Mouse (Mus musculus) heart, embryonic 12.5 days (tissue): Measurements from ENCODE around the gene Prkg1. TPM values are rescaled to one million over a fixed set of nuclear protein-coding genes. Genes with fewer than 3 reads are reported as not detected.

Experiments used
- ATAC-seq: fragments of 200-750 bp; cut with Nextera tagmentation; 2 replicates; pipeline ENCODE4 v1.8.0; 2017; ENCODE audit warnings: moderate TSS enrichment, moderate library complexity; ENCODE audit not compliant: insufficient number of reproducible peaks, low FRiP score
- H3K27ac ChIP-seq: fragments of 300-500 bp; sonication (generic); 2 replicates; pipeline ENCODE4 v1.5.1; 2016; ENCODE audit warnings: mild to moderate bottlenecking, moderate library complexity; ENCODE audit not compliant: poor library complexity, severe bottlenecking
- H3K27me3 ChIP-seq: fragments of 300-500 bp; sonication (generic); replicated peaks from 2 replicates; pipeline ENCODE4 v1.6.1; 2016; ENCODE audit warnings: mild to moderate bottlenecking, moderate library complexity
- H3K36me3 ChIP-seq: fragments of 300-500 bp; sonication (generic); 2 replicates; pipeline ENCODE4 v1.6.1; 2016; ENCODE audit warnings: mild to moderate bottlenecking, moderate library complexity
- H3K4me1 ChIP-seq: fragments of 300-500 bp; sonication (generic); replicated peaks from 2 replicates; pipeline ENCODE4 v1.6.1; 2016; ENCODE audit warnings: mild to moderate bottlenecking
- H3K4me2 ChIP-seq: fragments of 300-500 bp; sonication (generic); 2 replicates; pipeline ENCODE4 v1.6.1; 2016; ENCODE audit warnings: mild to moderate bottlenecking, moderate library complexity
- H3K4me3 ChIP-seq: fragments of 300-500 bp; sonication (generic); 2 replicates; pipeline ENCODE4 v1.5.1; 2016; ENCODE audit warnings: mild to moderate bottlenecking
- H3K9ac ChIP-seq: fragments of 300-500 bp; sonication (generic); 2 replicates; pipeline ENCODE4 v1.6.1; 2016; ENCODE audit warnings: mild to moderate bottlenecking, moderate library complexity
- H3K9me3 ChIP-seq: fragments of 300-500 bp; sonication (generic); replicated peaks from 2 replicates; pipeline ENCODE4 v1.6.1; 2016; ENCODE audit warnings: mild to moderate bottlenecking, moderate library complexity
- WGBS: fragments of 180-500 bp; shearing (Covaris S2); methylation state at CpG from one replicate; pipeline ENCODE4 v1.1.7; 2016; 5-methylcytosine and 5-hydroxymethylcytosine counted together
- polyA plus RNA-seq: library from polyadenylated mRNA; unstranded; fragments of >200 nt; fragmentation: Nextera tagmentation; extraction: Ambion mirVana; gene quantifications from 2 replicates; pipeline ENCODE4 v1.2.1, GENCODE M21; 2016

Gene Prkg1
- 10.7 and 11.5 TPM in 2 replicates for polyA plus RNA-seq

DNA sequence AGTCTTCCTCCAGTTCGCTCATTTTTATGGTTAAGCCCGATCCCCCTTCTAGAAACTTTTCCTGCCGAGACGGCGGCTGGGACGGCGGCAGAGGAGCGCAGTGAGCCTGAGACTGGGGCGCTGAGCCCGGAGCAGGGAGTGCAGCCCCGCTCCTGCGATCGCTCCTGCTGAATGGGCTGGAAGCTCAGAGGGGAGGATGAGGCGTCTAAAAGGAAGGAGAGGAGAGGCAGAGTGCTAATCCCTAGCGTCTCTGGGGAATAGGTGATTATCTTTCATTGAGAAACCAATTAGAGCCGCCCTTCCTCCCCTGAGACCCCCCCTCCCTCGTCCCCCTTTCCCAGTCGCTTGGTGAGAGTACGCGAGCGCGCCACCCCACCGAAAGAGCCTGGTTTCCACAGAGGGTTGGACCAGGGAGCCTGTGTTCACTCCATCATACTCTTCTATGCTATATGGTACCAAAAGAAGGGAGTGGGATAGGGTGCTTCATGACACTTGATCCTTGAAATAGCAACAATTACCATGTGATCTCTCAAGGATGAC, at the start of gene Prkg1:
Gene Prkg1, minus strand, starts transcription at position 233 of the 540 bp plus-strand sequence.
- Histone ChIP-seq H3K27ac (peak within 1 kb of the TSS; percentile 95), H3K4me3 (peak within 1 kb of the TSS; percentile 78), H3K36me3 (no peaks in the 10 kb centered on the region), H3K4me2 (peak within 1 kb of the TSS; percentile 82), H3K4me1 (peaks cover 14% of the 10 kb centered on the region), H3K27me3 (no peaks in the 10 kb centered on the region), H3K9ac (peak within 1 kb of the TSS; percentile 83), H3K9me3 (no peaks in the 10 kb centered on the region)
- ATAC-seq: peak; percentile 79
- 0% methylated on average over 18 of the region's 23 CpGs for WGBS

DNA sequence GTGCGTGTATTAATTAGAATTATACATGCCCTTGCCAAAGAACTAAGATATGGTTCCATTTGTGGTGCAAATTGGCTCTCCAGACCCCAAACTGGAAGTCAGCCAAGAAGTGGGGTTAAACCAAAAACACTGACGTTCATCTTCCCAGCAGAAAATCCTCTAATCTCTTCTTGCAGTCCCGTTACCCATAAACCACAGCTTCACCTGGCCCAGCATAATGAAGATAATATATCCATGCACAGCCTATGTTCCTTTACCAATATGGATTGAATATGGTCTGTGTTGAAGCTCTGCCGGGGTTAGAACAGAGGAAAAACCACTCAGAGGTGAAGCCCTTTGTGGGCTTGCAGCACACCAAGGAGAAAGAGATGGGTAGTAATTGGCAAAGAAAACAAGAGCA, 48.3 kb upstream of the Prkg1 start:
- Histone ChIP-seq H3K9ac (no peak overlapping the region), H3K27ac (no peak overlapping the region), H3K36me3 (no peaks in the 10 kb centered on the region), H3K27me3 (no peaks in the 10 kb centered on the region), H3K4me1 (no peaks in the 10 kb centered on the region), H3K9me3 (no peaks in the 10 kb centered on the region), H3K4me2 (no peak overlapping the region), H3K4me3 (no peak overlapping the region)
- ATAC-seq: no peak
- 65% methylated on average over 4 of the region's 4 CpGs for WGBS

DNA sequence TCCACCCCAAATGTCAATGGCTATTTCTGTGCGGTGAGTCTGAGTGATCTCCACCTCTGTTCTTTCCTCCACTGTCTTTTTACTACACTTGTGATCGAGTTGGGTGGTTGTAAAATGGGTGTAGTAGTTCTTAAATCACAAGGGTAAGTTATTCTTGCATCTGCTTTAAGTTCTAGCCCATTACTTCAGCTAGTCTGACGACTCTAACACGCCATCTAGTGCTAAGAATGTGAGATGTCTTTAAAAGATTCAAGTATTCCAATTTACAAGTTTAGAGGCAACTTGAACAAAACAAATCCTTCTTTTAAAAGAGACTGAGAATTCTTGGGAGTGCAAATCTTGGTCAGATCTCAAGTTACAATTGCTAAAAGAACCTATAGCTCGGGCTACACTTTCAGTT, 46.5 kb upstream of the Prkg1 start:
- no peak overlapping the region for H3K27ac ChIP-seq
- no peak overlapping the region for H3K4me2 ChIP-seq
- no peaks in the 10 kb centered on the region for H3K27me3 ChIP-seq
- no peak for ATAC-seq
- no peak overlapping the region for H3K9ac ChIP-seq
- no peaks in the 10 kb centered on the region for H3K9me3 ChIP-seq
- H3K4me3 ChIP-seq: no peak overlapping the region
- WGBS: 27% methylated on average over 5 of the region's 5 CpGs
- no peaks in the 10 kb centered on the region for H3K36me3 ChIP-seq
- H3K4me1 ChIP-seq: no peaks in the 10 kb centered on the region

DNA sequence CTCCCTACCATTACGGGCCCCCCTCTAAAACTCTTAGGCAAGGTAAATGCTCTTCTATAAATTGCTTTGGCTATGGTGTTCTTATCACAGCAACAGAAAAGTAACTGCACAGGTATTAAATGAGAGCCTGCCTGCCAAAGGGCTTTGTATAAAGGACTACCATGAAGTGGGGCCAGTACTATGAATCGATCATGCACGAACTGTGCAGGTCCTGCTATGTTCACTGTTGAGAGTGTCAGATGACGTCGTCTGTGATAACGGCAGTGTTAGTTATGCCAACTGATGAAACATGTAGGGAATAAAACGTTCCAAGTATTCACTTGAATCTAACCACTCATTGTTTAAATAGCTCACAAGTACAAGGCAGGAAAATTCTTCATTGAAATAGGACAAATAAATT, 40.6 kb upstream of the Prkg1 start:
- WGBS: 39% methylated on average over 7 of the region's 7 CpGs
- ATAC-seq: no peak
- H3K4me2 ChIP-seq: no peak overlapping the region
- H3K9me3 ChIP-seq: 0 out of 2 replicates have a peak, but pooled peaks cover 3% of the 10 kb centered on the region
- no peak overlapping the region for H3K9ac ChIP-seq
- peaks cover 5% of the 10 kb centered on the region; the same call in 1 of the 2 replicates for H3K4me1 ChIP-seq
- no peaks in the 10 kb centered on the region for H3K27me3 ChIP-seq
- H3K4me3 ChIP-seq: no peak overlapping the region
- no peaks in the 10 kb centered on the region for H3K36me3 ChIP-seq
- no peak overlapping the region for H3K27ac ChIP-seq

DNA sequence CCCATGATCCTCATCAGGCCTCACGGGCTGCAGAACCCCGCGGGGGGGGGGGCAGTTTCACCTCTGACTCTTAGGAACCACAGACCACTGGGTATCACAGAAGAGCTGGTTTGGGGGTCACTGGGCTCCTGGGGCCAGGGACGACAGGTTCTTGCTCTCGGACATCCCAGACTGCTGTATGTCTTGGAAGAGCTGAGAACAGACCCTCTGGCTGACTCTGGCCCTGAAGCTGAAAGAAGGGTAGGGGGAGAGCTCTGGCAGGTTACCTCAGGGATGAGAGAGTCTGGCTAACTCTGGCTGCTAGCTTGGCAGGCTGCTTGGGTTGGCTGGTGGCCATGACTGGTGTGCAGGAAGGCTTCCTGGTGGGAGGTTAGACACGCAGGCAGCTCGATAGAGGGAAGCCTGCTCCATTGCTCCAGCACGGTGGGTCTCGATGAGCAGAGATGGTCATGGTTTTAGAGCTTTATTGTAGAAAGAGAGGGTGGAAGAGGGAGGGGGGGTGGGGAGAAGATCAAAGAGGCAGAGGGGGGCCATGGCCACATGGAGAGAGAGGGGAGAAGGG, 30.7 kb upstream of the Prkg1 start:
- no peak overlapping the region for H3K27ac ChIP-seq
- no peak overlapping the region for H3K4me3 ChIP-seq
- H3K4me1 ChIP-seq: 0 out of 2 replicates have a peak, but pooled peaks cover 4% of the 10 kb centered on the region
- H3K4me2 ChIP-seq: no peak overlapping the region
- H3K9me3 ChIP-seq: no peaks in the 10 kb centered on the region
- H3K9ac ChIP-seq: no peak overlapping the region
- H3K36me3 ChIP-seq: no peaks in the 10 kb centered on the region
- WGBS: 59% methylated on average over 9 of the region's 9 CpGs
- H3K27me3 ChIP-seq: no peaks in the 10 kb centered on the region
- ATAC-seq: 0 out of 2 replicates have a peak, but pooled peaks have one; percentile 18

DNA sequence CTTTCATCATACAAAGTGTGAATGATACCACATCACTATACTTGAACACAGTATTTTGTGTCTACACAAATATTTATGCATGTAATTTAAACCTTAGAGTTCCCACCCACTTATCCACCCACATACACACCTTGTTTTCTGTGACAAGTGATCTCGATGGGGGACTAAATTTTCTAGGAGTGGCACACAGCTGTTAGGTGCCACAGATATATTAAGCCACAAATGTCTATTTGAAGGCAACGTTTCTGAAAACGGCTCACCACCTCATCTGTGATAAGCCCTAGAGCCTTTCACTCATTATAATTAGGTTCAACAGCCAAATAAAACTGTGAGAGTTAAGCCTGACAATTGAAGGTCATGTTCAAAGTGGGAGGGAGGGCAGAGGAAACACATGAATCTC, 26.9 kb upstream of the Prkg1 start:
- 28% methylated on average over 3 of the region's 3 CpGs for WGBS
- Histone ChIP-seq H3K9me3 (no peaks in the 10 kb centered on the region), H3K27ac (no peak overlapping the region), H3K27me3 (no peaks in the 10 kb centered on the region), H3K36me3 (no peaks in the 10 kb centered on the region), H3K4me1 (0 out of 2 replicates have a peak, but pooled peaks cover 6% of the 10 kb centered on the region), H3K4me2 (no peak overlapping the region), H3K4me3 (no peak overlapping the region), H3K9ac (no peak overlapping the region)
- no peak for ATAC-seq

DNA sequence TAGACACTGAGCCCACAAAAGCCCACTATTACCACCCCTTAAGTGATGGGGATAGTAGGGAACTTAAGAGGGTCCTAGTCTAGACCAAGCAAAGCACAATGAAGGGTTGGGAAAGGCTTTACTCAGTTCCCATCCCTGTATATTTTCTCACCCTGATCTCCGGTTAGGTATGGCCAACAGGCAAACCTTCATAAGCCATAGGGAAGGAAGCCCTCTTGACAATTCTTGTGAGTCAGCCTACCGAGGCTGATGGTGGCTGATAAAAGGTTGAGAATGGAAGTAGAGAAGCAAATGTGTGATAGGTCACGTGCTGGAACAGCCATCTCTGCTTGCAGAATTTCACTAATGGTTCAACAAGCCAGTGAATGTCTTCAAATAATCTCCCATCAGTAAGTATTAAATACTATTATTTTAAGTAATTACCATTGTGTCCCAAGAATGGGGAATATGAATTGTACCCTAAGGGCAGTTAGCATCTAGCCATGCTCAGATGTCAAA, 16.7 kb upstream of the Prkg1 start:
- Histone ChIP-seq H3K27me3 (no peaks in the 10 kb centered on the region), H3K4me1 (peaks cover 9% of the 10 kb centered on the region), H3K9ac (no peak overlapping the region)

DNA sequence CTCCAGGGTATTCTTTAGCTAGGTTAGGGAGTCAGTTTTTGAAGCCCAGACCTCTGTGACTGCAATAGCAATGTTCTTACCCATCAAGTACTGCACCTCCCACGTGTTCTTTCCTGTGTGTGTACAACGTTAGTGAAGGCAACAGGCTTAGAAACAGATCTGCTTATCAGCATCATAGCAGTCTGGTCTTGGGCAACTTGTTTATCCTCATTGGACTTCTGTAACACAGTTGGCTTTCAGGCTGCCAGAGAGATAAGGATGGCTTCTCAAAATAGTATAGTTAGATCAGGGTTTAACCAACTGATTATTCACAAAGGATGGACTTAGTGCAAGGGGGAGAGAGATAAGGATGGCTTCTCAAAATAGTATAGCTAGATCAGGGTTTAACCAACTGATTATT, 16.2 kb upstream of the Prkg1 start:
- Histone ChIP-seq H3K9ac (no peak overlapping the region), H3K4me2 (no peak overlapping the region), H3K27ac (0 out of 2 replicates have a peak overlapping the region, but pooled peaks have one; percentile 12), H3K4me3 (no peak overlapping the region), H3K27me3 (no peaks in the 10 kb centered on the region), H3K4me1 (peaks cover 8% of the 10 kb centered on the region), H3K9me3 (no peaks in the 10 kb centered on the region), H3K36me3 (no peaks in the 10 kb centered on the region)
- no peak; the same call in 1 of the 2 replicates for ATAC-seq
- WGBS: 3% methylated on average over 2 of the region's 2 CpGs

More for the DNA sequence above, 16.7 kb upstream of the Prkg1 start:
- no peak overlapping the region for H3K4me2 ChIP-seq
- WGBS: 76% methylated on average over 3 of the region's 3 CpGs
- ATAC-seq: no peak
- H3K9me3 ChIP-seq: no peaks in the 10 kb centered on the region
- no peaks in the 10 kb centered on the region for H3K36me3 ChIP-seq
- 0 out of 2 replicates have a peak overlapping the region, but pooled peaks have one; percentile 12 for H3K27ac ChIP-seq
- H3K4me3 ChIP-seq: no peak overlapping the region

DNA sequence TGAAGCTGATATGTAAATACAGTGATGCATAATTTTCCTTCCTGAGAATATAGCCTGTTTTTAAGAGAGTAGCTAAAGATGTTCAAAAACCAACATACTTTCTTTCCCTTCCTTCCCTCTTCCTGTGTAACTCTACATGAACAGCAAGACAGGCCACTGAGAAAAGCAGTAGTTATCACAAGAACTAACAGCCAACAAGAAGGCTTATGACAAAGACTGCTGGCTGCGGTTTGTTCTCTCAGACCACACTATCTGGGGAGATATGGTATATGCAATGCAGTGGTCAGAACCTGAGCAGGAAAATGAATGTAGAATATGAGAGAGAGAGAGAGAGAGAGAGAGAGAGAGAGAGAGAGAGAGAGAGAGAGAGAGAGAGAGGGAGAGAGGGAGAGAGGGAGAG, 15.4 kb upstream of the Prkg1 start:
- no peak for ATAC-seq
- peaks cover 8% of the 10 kb centered on the region for H3K4me1 ChIP-seq
- 67% methylated on average over 1 of the region's 1 CpGs for WGBS

DNA sequence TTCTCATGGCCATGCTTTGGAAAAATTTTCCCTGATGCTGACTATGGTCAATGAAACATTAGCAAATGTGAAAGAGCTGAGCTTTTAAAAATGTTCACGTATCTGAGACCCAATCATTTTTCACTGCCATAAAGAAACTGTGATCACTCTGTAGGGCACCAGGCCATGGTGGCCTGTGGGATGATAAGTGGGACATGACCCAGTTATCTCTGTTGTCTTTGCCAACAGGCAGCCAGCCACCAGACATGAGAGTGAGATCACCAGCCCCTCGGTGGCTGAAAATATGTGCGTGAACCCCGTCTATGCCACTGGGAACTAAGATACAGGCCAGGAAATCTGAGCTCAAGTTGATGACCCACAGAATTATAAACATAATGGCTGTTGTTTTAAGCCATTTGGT, 14.2 kb upstream of the Prkg1 start:
- no peaks in the 10 kb centered on the region for H3K9me3 ChIP-seq
- no peaks in the 10 kb centered on the region for H3K27me3 ChIP-seq
- H3K9ac ChIP-seq: no peak overlapping the region
- ATAC-seq: no peak
- H3K36me3 ChIP-seq: no peaks in the 10 kb centered on the region
- no peak overlapping the region for H3K4me3 ChIP-seq
- 32% methylated on average over 4 of the region's 4 CpGs for WGBS
- H3K27ac ChIP-seq: no peak overlapping the region
- peaks cover 8% of the 10 kb centered on the region for H3K4me1 ChIP-seq
- H3K4me2 ChIP-seq: no peak overlapping the region

More for the DNA sequence above, 15.4 kb upstream of the Prkg1 start:
- H3K27me3 ChIP-seq: no peaks in the 10 kb centered on the region
- H3K9me3 ChIP-seq: no peaks in the 10 kb centered on the region
- no peaks in the 10 kb centered on the region for H3K36me3 ChIP-seq
- H3K4me2 ChIP-seq: no peak overlapping the region
- no peak overlapping the region for H3K9ac ChIP-seq
- no peak overlapping the region for H3K27ac ChIP-seq
- H3K4me3 ChIP-seq: no peak overlapping the region

DNA sequence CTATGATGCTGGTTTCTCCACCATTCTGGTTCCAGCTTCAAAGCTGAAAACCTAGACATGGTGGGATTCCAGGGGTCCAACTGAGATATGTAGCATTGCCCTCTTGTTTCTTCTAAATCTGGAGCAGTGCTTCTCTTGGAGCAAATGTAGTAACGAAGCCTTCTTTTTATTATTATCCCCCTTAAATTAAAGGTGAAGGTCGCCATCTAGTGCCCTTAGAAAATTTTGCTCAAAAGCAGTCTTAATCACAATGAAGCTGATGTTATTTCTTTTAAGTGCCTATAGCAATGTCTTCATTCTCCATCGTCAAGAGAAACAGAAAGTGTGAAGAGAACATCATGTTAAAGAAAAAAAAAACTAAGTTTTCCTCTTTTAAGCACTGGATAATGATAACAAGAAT, 2.2 kb upstream of the Prkg1 start:
- Histone ChIP-seq H3K4me1 (peaks cover 7% of the 10 kb centered on the region), H3K9me3 (no peaks in the 10 kb centered on the region), H3K36me3 (no peaks in the 10 kb centered on the region), H3K9ac (no peak overlapping the region), H3K4me3 (no peak overlapping the region), H3K4me2 (no peak overlapping the region), H3K27ac (no peak overlapping the region), H3K27me3 (no peaks in the 10 kb centered on the region)
- ATAC-seq: no peak
- WGBS: 6% methylated on average over 3 of the region's 3 CpGs
